Mouse (Mus musculus) heart, adult 9 months (tissue): ENCODE results near the gene Rap1gap.

Source experiments
- DNase-seq, 2 experiments: peaks; one replicate each; pipeline ENCODE4 v3.0.0; 2022; ENCODE audit warnings: low spot score in 2 of 2

The Rap1gap gene

GRCm38 (mm10) chr4:137692107-137692902 lies 27.8 kb downstream of the Rap1gap start:
- no peak for DNase-seq

- DNase-seq = no peak
These were observed 30.8 kb downstream of the Rap1gap start for GRCm38 (mm10) chr4:137695300-137695699.

- no peak for DNase-seq
These were observed 31.4 kb downstream of the Rap1gap start for GRCm38 (mm10) chr4:137695900-137696299.

- DNase-seq = no peak
These were observed 32.8 kb downstream of the Rap1gap start for GRCm38 (mm10) chr4:137697156-137697885.

- no peak for DNase-seq
These were observed 33.8 kb downstream of the Rap1gap start for GRCm38 (mm10) chr4:137698076-137698985.

- DNase-seq = no peak
These were observed 35.0 kb downstream of the Rap1gap start for GRCm38 (mm10) chr4:137699264-137700211.

GRCm38 (mm10) chr4:137700960-137701359 lies 36.4 kb downstream of the Rap1gap start:
- no peak for DNase-seq

- no peak for DNase-seq
These were observed 38.6 kb downstream of the Rap1gap start for GRCm38 (mm10) chr4:137703077-137703476.

GRCm38 (mm10) chr4:137704561-137704960 lies 40.0 kb downstream of the Rap1gap start:
- no peak for DNase-seq

- DNase-seq = no peak
These were observed 40.9 kb downstream of the Rap1gap start for GRCm38 (mm10) chr4:137705379-137705778.

- no peak for DNase-seq
These were observed 42.0 kb downstream of the Rap1gap start for GRCm38 (mm10) chr4:137706510-137706909.

GRCm38 (mm10) chr4:137707216-137707990 lies 42.9 kb downstream of the Rap1gap start:
- peak; percentile 58 to 73 for DNase-seq

GRCm38 (mm10) chr4:137712963-137713362 lies 48.4 kb downstream of the Rap1gap start:
- no peak for DNase-seq

- no peak for DNase-seq
These were observed 49.6 kb downstream of the Rap1gap start for GRCm38 (mm10) chr4:137714020-137714624.

GRCm38 (mm10) chr4:137717005-137717404 lies 52.5 kb downstream of the Rap1gap start:
- no peak for DNase-seq

GRCm38 (mm10) chr4:137717671-137718070 lies 53.1 kb downstream of the Rap1gap start:
- no peak for DNase-seq

GRCm38 (mm10) chr4:137719378-137720077 lies 55.0 kb downstream of the Rap1gap start:
- DNase-seq = no peak

GRCm38 (mm10) chr4:137721563-137721962 lies 57.0 kb downstream of the Rap1gap start:
- DNase-seq = no peak

- DNase-seq = no peak
These were observed 57.7 kb downstream of the Rap1gap start for GRCm38 (mm10) chr4:137722230-137722629.
